Mouse (Mus musculus): Measurements from ENCODE around the gene Gm13272.

- TF ChIP-seq CTCF (IDR thresholded peaks at IDR 0.05; ENCODE audit: insufficient read depth, low read length) (no peak), POLR2A (IDR thresholded peaks at IDR 0.05; ENCODE audit: borderline replicate concordance, extremely low read depth, low read depth, low read length) (no peak)
These were observed 38.2 kb upstream of the Gm13272 start for GRCm38 (mm10) chr4:88741426-88741825.
